Mouse (Mus musculus) ES-Bruce4 (cell line): ENCODE measurements at regions not wholly inside any gene's neighbourhood (a gene's known extent, or its start where the extent isn't known, plus 50 kb on each side); places are given as distances from the start of the nearest gene placed in this dataset.

Source experiments
- CTCF ChIP-seq: IDR thresholded peaks from one replicate; pipeline ENCODE4 v1.8.1; 2011; ENCODE audit warnings: low read depth, low read length
- POLR2A ChIP-seq: IDR thresholded peaks from one replicate; pipeline ENCODE4 v1.8.1; 2011; ENCODE audit warnings: low read length; ENCODE audit not compliant: insufficient read depth

DNA sequence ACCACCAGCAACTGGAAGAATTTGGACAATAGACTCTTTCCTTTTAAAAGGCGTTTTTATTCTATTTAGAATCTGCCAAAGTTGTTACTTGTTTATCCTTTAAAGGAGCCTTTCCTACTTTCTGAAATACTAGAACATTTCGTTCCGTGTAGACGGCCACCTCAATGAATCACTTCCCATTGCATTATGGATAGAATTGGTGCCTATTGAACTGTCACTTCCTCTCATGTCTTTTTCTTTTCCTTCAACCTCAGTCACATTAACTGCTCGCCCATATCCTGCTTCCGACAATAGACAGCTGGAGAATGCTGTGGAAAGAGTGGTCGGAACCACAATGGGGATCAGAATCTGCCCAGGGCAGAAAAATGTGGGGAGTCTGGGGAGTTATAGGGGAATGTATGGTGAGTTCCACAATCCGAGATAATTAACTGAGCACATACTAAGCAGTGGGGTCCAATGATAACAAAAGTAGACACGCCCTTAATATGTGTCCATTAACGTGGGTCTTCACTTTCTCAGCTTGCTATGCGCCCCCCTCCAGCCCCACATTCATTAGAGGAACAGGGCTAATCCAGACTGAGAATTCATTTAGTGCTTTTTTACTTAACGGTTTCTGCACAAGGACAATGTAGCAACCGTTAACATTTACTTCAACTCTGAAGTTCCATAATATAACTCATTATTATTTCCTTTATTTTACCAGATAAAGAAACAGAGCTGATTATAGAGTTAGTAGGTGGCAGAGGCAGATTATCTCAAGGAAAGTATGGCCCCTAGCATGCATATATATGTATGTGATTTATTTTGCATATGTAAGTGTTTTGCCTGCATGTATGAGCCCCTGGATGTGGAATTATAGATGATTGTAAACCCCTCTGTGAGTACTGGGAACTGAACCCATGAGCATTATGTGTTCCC, 59.8 kb upstream of the Slc38a2 start:
- TF ChIP-seq POLR2A (no peak), CTCF (no peak)
